Mouse (Mus musculus): Measurements from ENCODE around the gene Sf3a2. TPM values are rescaled to one million over a fixed set of nuclear protein-coding genes. Genes with fewer than 3 reads are reported as not detected.

The Sf3a2 gene
- total and polyA plus RNA-seq, 3 experiments: 50.4 to 210 TPM; not detected in 1

DNA sequence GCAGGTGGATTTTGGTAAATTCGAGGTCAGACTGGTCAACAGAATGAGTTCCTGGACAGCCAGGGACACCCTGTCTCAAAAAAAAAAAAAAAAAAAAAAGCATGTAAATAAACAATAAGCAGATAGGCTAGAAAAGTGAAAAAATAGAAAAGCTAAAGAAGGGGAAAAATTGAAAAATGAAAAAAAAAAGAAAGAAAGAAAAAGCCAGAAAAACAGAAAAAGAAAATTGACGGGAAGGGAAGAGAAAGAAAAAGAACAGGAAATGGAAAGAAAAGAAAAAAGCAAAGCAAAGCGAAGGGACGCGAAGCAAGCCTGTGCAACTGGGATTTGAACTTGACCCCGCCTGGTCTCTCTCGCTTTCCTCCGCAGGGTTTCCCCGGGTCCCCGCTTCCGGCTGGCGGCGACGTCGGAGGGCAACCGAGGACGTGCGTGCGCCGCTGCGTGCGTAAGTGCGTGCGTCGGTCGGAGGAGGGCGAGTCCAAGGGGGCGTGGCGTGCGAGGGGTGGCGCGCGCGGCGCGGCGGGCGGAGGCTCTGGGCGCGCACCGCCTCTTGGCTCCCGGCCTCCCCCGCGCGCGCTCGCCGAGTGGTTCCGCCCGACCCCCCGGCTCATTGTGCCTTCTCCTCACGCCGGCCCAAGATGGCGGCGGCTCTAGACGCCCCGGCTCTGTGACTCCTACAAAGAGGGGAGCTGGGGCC, 43.3 kb upstream of the Sf3a2 start, which contains the start of gene Dot1l:
Gene Dot1l, plus strand, starts transcription at position 613 of the 697 bp plus-strand sequence.
- peak within 1 kb of the TSS; percentile 99 for H3K9ac ChIP-seq (ENCODE audit: control insufficient read depth, low read depth, low read length, poor library complexity, severe bottlenecking)
- peaks cover 0 to 16% of the 10 kb centered on the region in 2 experiments; a peak in 2 of 4 replicates for H3K36me3 ChIP-seq (ENCODE audit: control insufficient read depth in 1 of 2, insufficient read depth in 2 of 2, low read length in 2 of 2)
- TF ChIP-seq HCFC1 (IDR thresholded peaks at IDR 0.05; ENCODE audit: low read depth, low read length) (peak; percentile 80), ZC3H11A (IDR thresholded peaks at IDR 0.05; ENCODE audit: low read depth, low read length) (no peak), SMC3 (IDR thresholded peaks at IDR 0.05; ENCODE audit: low read depth, low read length) (no peak), EP300 (IDR thresholded peaks at IDR 0.05; ENCODE audit: low read depth in 1 of 2, low read length in 2 of 2) (peak in 1 of 2 experiments; percentile 10; a peak in 1 of 4 replicates), POLR2A (IDR thresholded peaks at IDR 0.05; ENCODE audit: control insufficient read depth in 1 of 2, insufficient read depth in 1 of 2, low read depth in 1 of 2, low read length in 2 of 2, poor library complexity in 1 of 2) (peak in 1 of 2 experiments; percentile 80; a peak in 3 of 4 replicates), ZKSCAN1 (IDR thresholded peaks at IDR 0.05; ENCODE audit: low read depth, low read length) (no peak), CTCF (IDR thresholded peaks at IDR 0.05 in 2 of 3, conservative IDR thresholded peaks at IDR 0.05 in 1 of 3; ENCODE audit: control insufficient read depth in 1 of 3, insufficient read depth in 1 of 3, low read depth in 2 of 3, low read length in 3 of 3, poor library complexity in 1 of 3, severe bottlenecking in 1 of 3) (no peak), RAD21 (IDR thresholded peaks at IDR 0.05; ENCODE audit: low read depth, low read length) (no peak), MAZ (IDR thresholded peaks at IDR 0.05; ENCODE audit: low read depth, low read length) (peak; percentile 79; the same call in 1 of the 2 replicates), NRF1 (IDR thresholded peaks at IDR 0.05; ENCODE audit: insufficient read depth, low read depth, low read length, poor library complexity, severe bottlenecking) (peak; percentile 76), MYB (IDR thresholded peaks at IDR 0.05; ENCODE audit: low read depth, low read length) (no peak), ZMIZ1 (IDR thresholded peaks at IDR 0.05; ENCODE audit: low read depth, low read length) (0 out of 2 replicates have a peak, but pooled peaks have one; percentile 42), TBP (IDR thresholded peaks at IDR 0.05; ENCODE audit: low read depth, low read length) (0 out of 2 replicates have a peak, but pooled peaks have one; percentile 53), CHD1 (IDR thresholded peaks at IDR 0.05; ENCODE audit: low read depth, low read length) (peak; percentile 98), MAX (IDR thresholded peaks at IDR 0.05; ENCODE audit: low read length) (0 out of 2 replicates have a peak, but pooled peaks have one; percentile 27), MXI1 (IDR thresholded peaks at IDR 0.05; ENCODE audit: low read depth, low read length) (no peak; the same call in 1 of the 2 replicates), POLR2AphosphoS2 (IDR thresholded peaks at IDR 0.05; ENCODE audit: low read length) (peak; percentile 34; the same call in 1 of the 2 replicates), TAL1 (IDR thresholded peaks at IDR 0.05; ENCODE audit: low read length) (no peak), TCF12 (IDR thresholded peaks at IDR 0.05; ENCODE audit: low read depth, low read length) (peak; percentile 56), ELF1 (IDR thresholded peaks at IDR 0.05; ENCODE audit: low read depth, low read length) (peak; percentile 91), RCOR1 (IDR thresholded peaks at IDR 0.05; ENCODE audit: low read depth, low read length) (0 out of 2 replicates have a peak, but pooled peaks have one; percentile 29), ZNF384 (IDR thresholded peaks at IDR 0.05; ENCODE audit: low read depth, low read length) (0 out of 2 replicates have a peak, but pooled peaks have one; percentile 57), BHLHE40 (IDR thresholded peaks at IDR 0.05; ENCODE audit: borderline replicate concordance, low read depth, low read length) (no peak), SIN3A (IDR thresholded peaks at IDR 0.05; ENCODE audit: low read length) (peak; percentile 81), MYC (IDR thresholded peaks at IDR 0.05; ENCODE audit: low read depth, low read length) (peak; percentile 78; the same call in 1 of the 2 replicates), ETS1 (IDR thresholded peaks at IDR 0.05; ENCODE audit: low read depth, low read length) (peak; percentile 47; the same call in 1 of the 2 replicates), NELFE (IDR thresholded peaks at IDR 0.05; ENCODE audit: low read depth, low read length) (peak; percentile 87)
- no peaks in the 10 kb centered on the region for H3K9me3 ChIP-seq (replicated peaks; ENCODE audit: insufficient read depth, low read length)
- H3K27ac ChIP-seq (ENCODE audit: control insufficient read depth, low read depth, low read length): peak within 1 kb of the TSS; percentile 65
- H3K4me1 ChIP-seq (ENCODE audit: control insufficient read depth in 1 of 2, insufficient read depth in 2 of 2, low read length in 2 of 2): peaks cover 8 to 46% of the 10 kb centered on the region in 2 experiments
- H3K4me3 ChIP-seq (ENCODE audit: control insufficient read depth in 1 of 2, insufficient read depth in 1 of 2, low read depth in 2 of 2, low read length in 2 of 2): peak within 1 kb of the TSS; percentile 91 to 98
- peak; percentile 98 for DNase-seq (ENCODE audit: low read depth, low spot score)
- peaks cover 47% of the 10 kb centered on the region for H3K79me2 ChIP-seq (ENCODE audit: control insufficient read depth, insufficient read depth, low read length, poor library complexity)
- H3K27me3 ChIP-seq (ENCODE audit: control insufficient read depth in 1 of 2, insufficient read depth in 2 of 2, low read length in 2 of 2): no peaks in the 10 kb centered on the region

Measured in MEL (cell line).